Mouse (Mus musculus) c-Kit-positive CD71-positive TER-119-positive erythroid progenitor cells, embryonic 14.5 days (primary cell): ENCODE measurements around the gene Slc47a1.
A peak's percentile ranks its signal among the peaks of the same experiment; 100 is the strongest.

Experiments
- DNase-seq: peaks from one replicate; pipeline ENCODE4 v3.0.0-alpha.2; 2013; ENCODE audit warnings: low spot score

Gene Slc47a1

GRCm38 (mm10) chr11:61368668-61369067 is 9.5 kb downstream of the Slc47a1 start:
- DNase-seq, result no peak

- DNase-seq, result no peak
These were observed 11.4 kb downstream of the Slc47a1 start for GRCm38 (mm10) chr11:61366517-61367273.

GRCm38 (mm10) chr11:61365938-61366337 is 12.2 kb downstream of the Slc47a1 start:
- no peak for DNase-seq

GRCm38 (mm10) chr11:61364096-61364495 is 14.0 kb downstream of the Slc47a1 start:
- no peak for DNase-seq

GRCm38 (mm10) chr11:61361515-61362190 is 16.5 kb downstream of the Slc47a1 start:
- no peak for DNase-seq

- no peak for DNase-seq
These were observed 21.5 kb downstream of the Slc47a1 start for GRCm38 (mm10) chr11:61356600-61356999.

GRCm38 (mm10) chr11:61356111-61356510 is 22.0 kb downstream of the Slc47a1 start:
- DNase-seq, result no peak

- DNase-seq, result no peak
These were observed 22.8 kb downstream of the Slc47a1 start for GRCm38 (mm10) chr11:61355351-61355750.

GRCm38 (mm10) chr11:61354346-61354745 is 23.8 kb downstream of the Slc47a1 start:
- no peak for DNase-seq

- DNase-seq, result no peak
These were observed 25.1 kb downstream of the Slc47a1 start for GRCm38 (mm10) chr11:61353038-61353437.

- no peak for DNase-seq
These were observed 25.9 kb downstream of the Slc47a1 start for GRCm38 (mm10) chr11:61352138-61352651.

- DNase-seq, result peak; percentile 41
These were observed 28.8 kb downstream of the Slc47a1 start for GRCm38 (mm10) chr11:61349337-61349736.

GRCm38 (mm10) chr11:61346133-61346532 is 32.0 kb downstream of the Slc47a1 start:
- no peak for DNase-seq

GRCm38 (mm10) chr11:61342505-61343420 is 35.4 kb downstream of the Slc47a1 start, which contains the start of gene Slc47a2:
Slc47a2 (minus strand) TSS chr11:61342860.
- DNase-seq, result no peak

- no peak for DNase-seq
These were observed 36.2 kb downstream of the Slc47a1 start for GRCm38 (mm10) chr11:61341971-61342370.

GRCm38 (mm10) chr11:61341233-61341632 is 36.9 kb downstream of the Slc47a1 start:
- no peak for DNase-seq

GRCm38 (mm10) chr11:61340374-61340773 is 37.8 kb downstream of the Slc47a1 start:
- no peak for DNase-seq

GRCm38 (mm10) chr11:61337586-61337985 is 40.6 kb downstream of the Slc47a1 start:
- no peak for DNase-seq

- DNase-seq, result no peak
These were observed 57.0 kb downstream of the Slc47a1 start for GRCm38 (mm10) chr11:61320904-61321687.

GRCm38 (mm10) chr11:61319923-61320567 is 58.1 kb downstream of the Slc47a1 start:
- DNase-seq, result no peak
